Mouse (Mus musculus) cerebellum, postnatal 36 days (tissue): ENCODE data around the gene Tctex1d1.

ENCODE experiments used
- DNase-seq, 2 experiments: peaks; one replicate each; pipeline ENCODE4 v3.0.0; 2021 to 2022; ENCODE audit warnings: mixed read lengths in 2 of 2

Gene Tctex1d1

DNA sequence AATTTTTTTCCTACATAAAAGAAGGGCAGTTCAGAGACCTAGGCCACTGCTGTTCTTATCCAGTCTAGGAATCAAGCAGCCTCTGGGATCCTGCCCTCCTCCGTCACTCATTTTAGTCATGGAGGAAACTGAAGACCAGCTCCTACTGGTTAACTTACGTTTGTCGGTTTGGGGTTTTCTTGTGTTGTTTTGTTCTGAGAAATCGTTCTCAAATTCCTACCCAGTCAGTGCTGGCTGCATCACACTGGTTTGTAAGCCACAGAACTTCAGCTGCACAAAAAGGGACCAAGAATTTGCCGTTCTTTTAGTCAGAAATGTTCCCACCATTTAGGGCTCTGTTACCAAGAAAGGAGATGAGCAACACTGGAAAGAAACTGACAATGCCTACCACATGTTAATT lies 11.0 kb downstream of the Tctex1d1 start:
- DNase-seq: no peak

DNA sequence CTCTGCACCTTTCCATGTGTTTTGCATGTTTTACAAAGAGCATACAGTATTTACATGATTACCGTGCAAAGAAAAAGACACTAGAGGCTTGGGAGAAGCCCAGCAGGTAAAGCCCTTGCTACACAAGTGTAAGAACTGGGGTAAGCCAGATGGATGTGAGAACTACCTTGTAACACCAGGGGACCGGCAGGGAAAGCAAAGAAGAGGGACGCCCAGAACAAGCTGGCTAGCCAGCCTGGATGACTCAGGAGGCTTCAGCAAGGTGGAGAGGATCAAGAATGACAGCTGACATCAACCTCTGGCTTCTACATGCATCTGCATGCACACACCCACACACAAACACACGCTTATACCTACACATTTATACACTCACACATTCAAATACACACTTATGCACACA lies 11.6 kb downstream of the Tctex1d1 start:
- no peak for DNase-seq

DNA sequence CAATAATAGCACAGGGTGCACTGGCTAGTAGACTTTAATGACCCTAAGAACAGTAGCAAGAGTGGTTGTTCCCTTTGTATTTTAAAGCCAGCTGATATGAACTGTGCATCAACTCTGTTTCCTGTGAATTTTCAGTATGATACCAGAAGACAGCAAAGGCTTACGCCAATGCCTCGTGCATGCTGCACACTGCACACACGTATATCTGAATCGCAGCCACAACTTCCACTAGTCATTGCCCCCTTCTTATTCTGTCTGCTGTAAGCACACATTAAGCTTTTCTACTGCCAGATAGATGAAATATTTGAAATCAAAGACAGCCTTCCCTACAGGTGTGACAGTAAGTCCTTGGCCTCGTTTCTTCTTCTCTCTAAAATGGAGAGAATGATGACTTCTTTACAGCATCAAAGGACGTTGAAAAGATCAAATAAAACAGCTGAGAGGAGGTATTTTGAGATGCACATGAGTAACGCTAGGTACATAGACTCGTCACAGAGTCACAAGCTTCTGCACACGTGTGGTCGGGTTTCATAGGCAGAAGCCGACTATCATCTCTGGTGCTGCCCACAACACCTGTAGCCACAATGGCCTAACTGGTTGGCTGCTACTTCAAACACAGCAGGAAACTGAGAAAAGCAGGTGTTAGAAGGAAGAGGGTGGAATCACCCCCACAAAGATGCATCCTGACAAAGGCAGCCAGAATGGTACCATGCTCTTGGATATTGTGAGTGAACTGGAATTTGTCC lies 12.4 kb downstream of the Tctex1d1 start:
- no peak for DNase-seq

DNA sequence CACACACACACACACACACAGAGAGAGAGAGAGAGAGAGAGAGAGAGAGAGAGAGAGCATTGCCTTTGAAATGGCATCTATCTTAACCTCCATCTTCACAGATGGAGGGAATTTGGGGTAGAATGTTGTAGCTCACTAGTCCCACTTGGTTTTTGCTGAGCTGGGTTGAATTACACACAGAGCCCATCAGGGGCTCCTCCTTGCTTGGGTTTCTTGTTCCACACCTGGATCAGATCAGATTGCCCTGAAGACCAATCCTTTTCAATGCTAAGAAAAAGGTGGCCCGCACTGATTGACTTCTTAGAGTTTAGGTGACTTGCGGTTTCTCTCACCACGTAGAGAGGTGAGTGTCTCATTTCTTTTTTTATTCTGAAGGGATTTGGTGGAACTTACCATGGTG lies 13.3 kb downstream of the Tctex1d1 start:
- DNase-seq: no peak

DNA sequence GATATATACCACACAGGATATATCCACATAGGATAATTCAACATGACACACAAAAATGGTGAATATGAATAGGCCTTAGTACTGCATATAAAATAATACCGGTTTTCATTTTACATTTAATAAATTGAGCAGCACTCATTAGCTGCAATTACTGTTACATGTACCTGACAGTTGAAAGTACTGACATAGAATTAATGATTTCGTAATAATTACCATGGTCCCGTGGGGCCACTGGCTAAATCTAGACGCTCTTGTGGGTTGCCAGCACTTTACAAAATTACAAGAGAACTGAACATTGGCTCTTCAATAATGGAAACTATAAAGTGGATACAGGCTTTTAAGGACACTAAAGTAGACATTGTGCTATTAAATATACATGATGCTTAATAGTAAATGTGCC lies 26.3 kb downstream of the Tctex1d1 start:
- DNase-seq: no peak

DNA sequence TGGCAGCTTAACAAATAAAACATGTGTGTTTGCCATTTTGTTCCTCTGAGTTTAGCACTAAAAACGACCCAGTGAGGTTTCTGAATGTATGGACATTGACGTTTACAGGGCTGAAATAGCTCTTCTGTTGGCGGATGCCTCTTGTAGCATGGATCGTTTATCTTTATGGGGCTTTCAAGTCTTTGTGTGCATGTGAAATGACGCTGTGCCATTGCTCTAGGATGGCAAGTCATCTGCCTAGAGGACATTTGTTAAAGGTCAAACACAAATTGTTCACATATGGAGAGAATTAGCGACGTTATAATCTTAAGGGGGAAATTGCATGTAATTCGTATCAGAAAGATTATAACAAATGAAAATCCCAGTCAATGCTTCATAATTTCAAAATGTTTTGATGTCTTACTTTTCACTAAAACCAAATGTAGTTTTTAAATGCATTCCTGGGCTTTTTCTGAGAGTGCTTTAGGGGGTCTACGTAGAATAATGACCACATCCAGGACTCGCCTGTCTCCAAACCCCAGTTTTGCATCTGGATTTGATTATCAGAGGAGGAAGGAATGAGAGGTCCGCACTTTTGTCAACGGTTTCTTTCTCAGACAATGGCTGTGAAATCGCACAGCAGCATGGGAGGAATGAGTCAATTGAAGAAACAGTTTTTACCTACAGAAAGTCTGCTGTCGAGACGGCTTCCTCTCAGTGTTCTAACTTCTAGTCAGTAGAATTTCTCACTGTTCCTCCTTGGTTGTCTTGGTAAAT lies 27.0 kb downstream of the Tctex1d1 start:
- DNase-seq: no peak

DNA sequence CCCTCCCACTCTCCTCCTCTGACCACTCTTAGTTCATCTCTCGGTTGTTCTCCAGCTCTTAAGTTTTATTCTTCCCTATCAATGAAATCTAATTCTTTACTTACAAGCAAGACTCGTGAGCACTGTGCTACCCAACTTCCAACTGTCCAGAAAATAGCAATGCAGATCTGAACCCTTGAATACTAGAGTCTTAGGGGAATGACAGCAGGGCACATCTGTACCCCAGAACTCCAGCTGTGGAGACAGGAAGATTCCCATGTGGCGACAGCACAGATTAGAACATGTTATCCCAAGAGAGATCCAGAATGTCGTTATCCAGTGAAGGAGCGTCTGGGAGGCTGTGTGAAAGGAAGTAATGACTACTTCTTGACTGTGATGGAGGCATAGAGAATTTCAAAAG lies 27.9 kb downstream of the Tctex1d1 start:
- no peak for DNase-seq

DNA sequence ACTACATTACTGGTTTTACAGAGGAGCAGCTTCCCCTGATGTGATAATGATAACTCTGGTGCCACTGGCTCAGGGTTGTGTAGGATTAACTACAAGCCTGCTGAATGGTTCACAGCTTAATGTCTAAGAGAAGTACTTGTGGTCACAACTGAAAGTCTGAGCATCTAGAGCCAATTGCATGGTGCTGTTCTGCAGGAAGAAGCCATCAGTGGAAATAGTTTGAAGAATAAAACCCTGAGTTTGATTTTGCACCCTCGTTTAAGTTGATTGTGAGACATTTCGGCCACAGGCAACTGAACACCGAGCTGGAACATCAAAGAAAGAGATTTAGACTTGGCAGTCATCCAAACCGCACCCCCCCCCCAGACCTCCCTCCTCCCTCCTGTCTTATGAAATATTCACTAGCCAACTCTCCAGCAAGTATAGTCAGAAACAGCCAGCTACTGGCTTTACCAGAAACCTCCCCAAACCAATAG lies 28.6 kb downstream of the Tctex1d1 start:
- no peak for DNase-seq

DNA sequence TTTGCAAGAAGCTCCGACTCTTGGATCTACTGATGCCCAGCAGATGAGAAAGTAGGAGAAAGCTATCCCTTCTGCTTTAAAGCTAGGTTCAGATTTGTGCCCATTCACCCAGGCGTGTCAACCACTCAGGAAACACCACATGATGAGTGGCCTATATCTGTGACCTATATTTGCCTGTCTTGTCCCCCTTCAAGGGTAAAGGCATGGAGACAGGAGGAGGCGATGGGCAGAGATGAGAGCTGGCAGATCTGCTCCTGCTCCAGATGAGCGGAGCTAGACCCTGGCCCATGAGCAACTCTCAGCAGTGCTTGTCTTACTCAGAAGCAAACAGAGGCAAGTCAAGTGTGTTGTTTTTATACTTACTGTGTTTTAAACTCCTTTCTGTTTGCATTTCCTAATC lies 32.3 kb downstream of the Tctex1d1 start:
- DNase-seq: no peak

DNA sequence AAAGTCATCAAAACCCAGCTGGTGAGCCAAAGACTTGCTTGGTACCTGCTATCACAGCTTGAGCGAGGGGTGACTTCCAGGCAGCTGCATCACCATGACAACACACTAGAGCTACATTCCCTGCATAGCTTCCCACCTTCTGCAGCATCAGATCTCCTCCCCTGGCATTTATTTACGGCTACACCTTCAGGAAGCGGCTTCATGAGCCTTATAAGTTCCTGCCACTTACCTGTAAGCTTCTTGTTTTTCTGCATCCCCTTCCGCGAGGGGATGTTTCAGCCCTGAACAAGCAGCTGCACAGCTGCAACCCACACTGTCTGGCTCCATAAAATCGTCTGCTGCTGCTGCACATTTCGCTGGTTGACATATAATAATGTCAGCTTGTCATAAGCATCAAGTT lies 33.4 kb downstream of the Tctex1d1 start:
- DNase-seq: no peak

DNA sequence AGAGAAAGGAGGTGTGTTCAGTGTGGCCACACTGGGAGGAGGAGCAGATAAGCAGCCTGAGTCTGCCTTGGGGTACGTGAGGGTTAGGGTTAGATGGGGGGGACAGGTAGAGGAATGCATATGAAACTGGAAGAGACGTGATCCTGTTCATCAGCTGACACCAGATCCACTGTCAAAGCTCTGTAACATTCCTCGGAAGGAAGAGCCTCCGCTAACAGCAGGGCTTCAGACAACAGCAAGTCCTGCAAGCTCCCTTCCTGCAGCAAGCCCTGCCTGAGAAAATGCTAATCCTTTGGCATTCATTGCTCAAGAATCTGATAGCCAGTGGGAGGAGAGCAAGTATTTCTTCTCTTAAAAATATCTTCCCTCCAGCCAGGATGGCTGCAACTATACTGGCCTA lies 35.1 kb downstream of the Tctex1d1 start:
- no peak for DNase-seq

DNA sequence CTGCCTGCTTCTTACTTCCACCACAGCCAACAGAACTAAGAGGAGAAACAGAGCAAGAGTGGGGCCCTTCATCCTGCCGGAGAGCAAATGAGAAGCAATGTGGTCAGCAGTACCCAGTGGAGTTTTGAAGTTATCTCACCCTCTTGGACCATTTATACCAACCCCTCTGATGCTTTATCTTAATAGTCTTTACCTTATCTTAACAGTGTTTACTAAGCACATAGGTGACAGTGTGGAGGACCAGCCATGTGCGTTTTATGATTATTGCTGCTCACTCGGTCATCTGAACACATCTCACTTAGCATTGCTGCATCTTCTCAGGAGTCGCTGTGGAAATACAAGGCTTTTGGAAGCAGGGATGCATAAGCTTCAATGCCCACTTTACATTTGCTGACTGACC lies 48.2 kb downstream of the Tctex1d1 start, which contains the start of gene Insl5:
Insl5 (minus strand) TSS at position 222 of the 400 bp plus-strand sequence.
- no peak for DNase-seq

DNA sequence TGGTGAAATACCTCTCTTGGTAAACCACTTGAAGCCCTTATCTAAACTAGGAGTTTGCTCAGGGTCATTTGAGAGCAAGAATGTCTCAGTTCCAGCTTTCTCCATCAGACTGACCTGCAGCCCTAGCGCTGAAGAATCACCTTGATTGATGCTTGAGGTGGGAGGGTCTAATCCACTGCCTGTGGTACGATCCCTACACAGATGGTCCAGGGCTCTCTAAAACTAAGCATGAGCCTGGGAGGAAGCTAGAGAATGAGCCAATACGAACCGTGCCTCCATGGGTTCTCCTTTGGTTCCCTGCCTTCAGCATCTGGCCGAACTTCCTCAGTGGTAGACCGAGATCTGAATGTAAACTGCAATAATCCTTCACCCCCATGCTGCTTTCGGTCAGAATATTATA lies 49.3 kb downstream of the Tctex1d1 start:
- DNase-seq: no peak

DNA sequence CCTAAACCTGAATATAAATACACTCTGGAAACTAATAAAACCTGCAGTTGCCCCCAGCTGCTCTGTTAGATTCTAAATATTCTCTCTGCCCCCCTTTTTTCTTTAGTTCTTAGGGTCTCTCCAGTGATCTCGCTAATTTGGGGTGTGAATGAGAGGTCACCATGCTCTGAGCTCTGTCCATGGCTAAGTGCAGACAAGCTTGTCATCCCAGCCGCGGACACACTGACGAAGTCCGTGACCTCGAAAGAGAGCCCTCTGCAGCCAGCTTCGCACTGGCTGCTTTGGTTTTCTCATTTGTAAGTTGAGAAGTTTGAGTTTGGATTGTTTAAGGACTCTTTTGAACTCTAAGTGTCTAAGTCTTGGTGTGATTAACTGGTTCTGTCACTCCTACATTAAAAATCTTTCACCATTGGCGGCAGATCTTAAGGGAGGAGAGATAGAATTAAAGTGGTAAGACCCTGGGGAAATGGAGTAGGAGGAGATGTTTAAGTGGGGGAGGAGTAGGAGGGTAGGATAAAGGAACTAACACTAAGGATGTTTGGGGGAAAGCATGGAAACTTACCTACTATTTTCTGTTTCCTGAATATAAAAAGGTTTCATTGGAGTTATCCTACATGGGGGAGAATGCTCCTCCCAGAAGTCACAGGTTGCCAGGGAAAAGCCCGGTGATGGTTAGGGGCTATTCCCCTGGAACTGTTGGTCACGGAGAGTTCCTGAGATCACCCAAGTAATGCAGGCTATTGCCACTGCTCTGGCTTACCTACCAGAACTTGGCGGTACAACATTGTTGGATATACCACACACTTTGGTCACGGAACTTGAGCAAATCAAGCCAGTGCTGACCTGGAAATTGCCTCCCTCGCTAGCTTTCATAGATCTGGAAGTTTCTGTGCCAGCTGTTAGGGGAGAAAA lies 50.0 kb downstream of the Tctex1d1 start:
- no peak for DNase-seq

DNA sequence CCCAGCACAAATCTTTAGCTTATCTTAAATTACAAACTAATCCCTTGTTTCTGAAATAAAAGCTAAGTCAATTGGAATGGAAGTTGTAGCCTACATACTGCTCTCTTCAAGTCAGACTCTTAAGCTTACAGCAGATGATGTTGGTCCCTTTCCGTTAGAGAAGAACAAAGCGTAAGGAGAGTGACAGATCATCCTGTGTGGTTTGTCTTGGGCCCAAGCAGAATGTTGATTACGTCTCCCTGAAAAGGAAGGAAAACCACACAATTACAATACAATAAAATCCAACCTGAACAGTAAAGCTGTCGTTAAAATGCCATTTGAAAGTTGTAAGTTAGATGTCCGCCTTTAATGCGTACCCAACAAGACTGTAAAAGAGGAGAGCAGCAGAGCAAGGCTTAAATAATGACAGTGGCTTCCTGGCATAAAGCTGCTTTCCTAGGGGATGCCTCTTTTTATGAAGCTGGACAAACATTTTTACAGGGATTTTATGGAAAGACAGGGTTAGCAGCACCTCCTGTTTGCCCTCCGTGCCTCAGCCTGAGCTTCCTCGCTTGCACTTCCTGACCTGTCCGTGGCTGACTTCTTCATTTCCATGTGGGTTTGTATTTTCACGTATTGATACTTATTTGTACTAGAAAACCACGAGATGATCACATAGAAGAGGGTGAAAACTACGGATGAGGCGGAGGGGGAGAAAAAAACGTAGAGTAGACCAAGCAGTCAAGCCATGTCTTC lies 60.9 kb downstream of the Tctex1d1 start:
- DNase-seq: no peak

DNA sequence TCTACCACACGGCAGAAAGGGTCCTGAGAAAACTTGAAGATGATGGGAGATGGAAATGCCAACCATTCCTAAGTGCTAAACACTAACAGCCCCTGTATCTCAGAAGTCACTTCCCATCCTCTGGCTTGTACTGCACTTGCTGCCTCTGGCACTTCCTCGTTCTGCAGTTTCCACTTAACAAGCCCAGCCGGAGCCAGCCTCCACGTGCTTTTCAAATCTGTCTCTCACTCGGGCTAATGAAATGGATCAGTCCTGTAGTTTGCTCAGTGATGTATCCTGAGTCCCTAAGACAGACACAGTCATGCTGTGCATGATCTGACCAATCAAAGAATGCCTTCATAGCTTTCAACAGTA lies 61.4 kb downstream of the Tctex1d1 start:
- DNase-seq: no peak

DNA sequence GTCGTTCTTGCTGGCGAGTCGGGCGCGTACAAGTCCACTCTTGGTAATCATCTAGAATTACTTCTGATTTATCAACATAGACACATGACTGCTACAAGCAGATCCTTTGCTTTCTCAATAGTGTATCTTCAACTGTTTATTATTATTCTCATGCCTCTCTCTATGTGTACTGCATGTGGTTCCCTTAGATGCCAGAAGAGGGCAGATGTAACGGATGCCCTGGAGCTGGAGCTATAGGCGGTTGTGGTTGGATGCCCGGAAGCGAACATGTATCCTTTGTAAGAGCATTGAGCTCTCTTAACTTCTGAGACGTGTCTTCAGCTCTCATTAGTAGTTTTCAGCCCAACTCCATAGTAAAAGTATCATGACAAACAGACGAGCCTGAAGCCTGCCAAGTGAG lies 64.6 kb downstream of the Tctex1d1 start:
- DNase-seq: no peak

DNA sequence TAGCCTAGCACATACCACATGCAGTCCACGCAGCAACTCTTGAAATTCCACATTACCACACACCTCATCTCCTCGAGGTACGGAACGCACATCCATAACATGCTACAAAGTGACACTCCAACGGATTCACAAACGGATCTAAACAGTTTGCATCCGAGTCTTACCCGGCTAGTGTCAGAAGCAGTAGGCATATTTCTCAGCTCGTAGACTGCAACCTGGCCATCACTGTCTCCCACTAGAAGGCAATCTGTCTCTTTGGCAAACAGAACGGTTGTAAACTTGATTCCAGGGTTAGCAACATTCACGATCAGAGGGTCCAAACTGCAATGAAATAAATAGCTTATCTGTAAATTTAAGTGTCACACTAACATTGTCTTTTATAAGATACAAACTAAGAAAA lies 69.6 kb downstream of the Tctex1d1 start:
- peak in 1 of 2 experiments; percentile 8 for DNase-seq
